Mouse (Mus musculus) spleen, adult 2 months (tissue): ENCODE measurements around the gene Det1. TPM values are rescaled to one million over a fixed set of nuclear protein-coding genes. Genes with fewer than 3 reads are reported as not detected.
A peak's percentile ranks its signal among the peaks of the same experiment; 100 is the strongest.

ENCODE experiments used
- DNase-seq, 2 experiments: peaks; one replicate each; pipeline versions ENCODE4 v3.0.0 to v3.0.0-alpha.2; 2012 to 2021; ENCODE audit warnings: low spot score in 2 of 2, low read depth in 1 of 2
- H3K27ac ChIP-seq: fragments of 200-500 bp; 2 replicates; pipeline ENCODE4 v1.5.1; 2012; ENCODE audit warnings: low read length, inconsistent platforms; ENCODE audit not compliant: insufficient read depth
- H3K27me3 ChIP-seq: fragments of 200-500 bp; 2 replicates; pipeline ENCODE4 v1.6.1; 2012; ENCODE audit warnings: mild to moderate bottlenecking, moderate library complexity, low read length, inconsistent platforms; ENCODE audit not compliant: control insufficient read depth, insufficient read depth
- H3K36me3 ChIP-seq: fragments of 200-500 bp; 2 replicates; pipeline ENCODE4 v1.6.1; 2012; ENCODE audit warnings: mild to moderate bottlenecking, low read length, inconsistent platforms; ENCODE audit not compliant: control insufficient read depth, insufficient read depth
- H3K4me1 ChIP-seq: fragments of 200-500 bp; 2 replicates; pipeline ENCODE4 v1.6.1; 2011; ENCODE audit warnings: inconsistent platforms; ENCODE audit not compliant: control insufficient read depth, insufficient read depth, insufficient read length
- H3K4me3 ChIP-seq: fragments of 200-500 bp; 2 replicates; pipeline ENCODE4 v1.5.1; 2011; ENCODE audit warnings: mild to moderate bottlenecking, inconsistent platforms; ENCODE audit not compliant: insufficient read depth, insufficient read length; ENCODE audit errors: extremely low read depth
- CTCF ChIP-seq: fragments of 200-500 bp; IDR thresholded peaks from 2 replicates; pipeline ENCODE4 v1.5.1; 2011; ENCODE audit warnings: mild to moderate bottlenecking, inconsistent platforms; ENCODE audit not compliant: insufficient read depth, insufficient read length, insufficient replicate concordance; ENCODE audit errors: extremely low read depth
- POLR2A ChIP-seq: fragments of 200-500 bp; IDR thresholded peaks from 2 replicates; pipeline ENCODE4 v1.6.1; 2011; ENCODE audit warnings: low read depth, low read length, inconsistent platforms
- WGBS: fragments of 180-500 bp; shearing (Covaris S2); methylation state at CpG from one replicate; pipeline ENCODE4 v1.1.7; 2018; 5-methylcytosine and 5-hydroxymethylcytosine counted together
- polyA plus RNA-seq: library from polyadenylated mRNA; depleted of rRNA; stranded (reverse); fragments of >200 nt; gene quantifications from 2 replicates; pipeline ENCODE4 v1.2.3, GENCODE M21; 2012

Gene Det1
- polyA plus RNA-seq, 1 experiment, result 16.1 TPM

GRCm38 (mm10) chr7:78872366-78872765 is 25.3 kb upstream of the Det1 start:
- Histone ChIP-seq H3K4me3 (no peak overlapping the region), H3K36me3 (no peaks in the 10 kb centered on the region), H3K27ac (no peak overlapping the region), H3K4me1 (no peaks in the 10 kb centered on the region), H3K27me3 (no peaks in the 10 kb centered on the region)
- TF ChIP-seq CTCF (no peak), POLR2A (no peak)
- DNase-seq, result no peak
- WGBS, result 49% methylated on average over 6 of the region's 6 CpGs

DNA sequence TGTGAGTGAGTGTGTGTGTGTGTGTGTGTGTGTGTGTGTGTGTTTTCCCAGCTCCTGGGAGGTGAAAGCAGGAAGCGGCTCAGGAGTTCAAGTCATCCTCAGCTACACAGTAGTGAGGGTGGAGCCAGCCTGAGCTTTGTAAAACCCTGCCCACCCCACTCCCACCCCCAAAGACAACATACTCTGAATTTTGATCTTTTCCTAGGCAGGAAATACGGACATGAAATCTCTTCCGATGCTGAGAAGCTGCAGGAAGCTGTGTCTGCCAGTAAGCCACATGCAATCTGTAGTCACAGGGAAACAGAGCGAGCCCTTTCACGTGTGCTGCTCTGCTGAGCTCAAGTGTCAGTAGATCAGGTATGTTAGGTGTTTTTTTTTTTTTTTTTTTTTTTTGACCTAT is 21.7 kb upstream of the Det1 start:
- H3K27ac ChIP-seq, result no peak overlapping the region
- no peak for DNase-seq
- no peak overlapping the region for H3K4me3 ChIP-seq
- H3K4me1 ChIP-seq, result no peaks in the 10 kb centered on the region
- WGBS, result 40% methylated on average over 5 of the region's 5 CpGs
- no peaks in the 10 kb centered on the region for H3K27me3 ChIP-seq
- TF ChIP-seq POLR2A (no peak), CTCF (no peak)
- H3K36me3 ChIP-seq, result no peaks in the 10 kb centered on the region

- no peak overlapping the region for H3K27ac ChIP-seq
- no peaks in the 10 kb centered on the region for H3K4me1 ChIP-seq
- H3K36me3 ChIP-seq, result no peaks in the 10 kb centered on the region
- H3K4me3 ChIP-seq, result no peak overlapping the region
- WGBS, result 62% methylated on average over 12 of the region's 12 CpGs
- no peaks in the 10 kb centered on the region for H3K27me3 ChIP-seq
- DNase-seq, result no peak
- TF ChIP-seq POLR2A, result no peak
Measured at GRCm38 (mm10) chr7:78865212-78865949, 18.3 kb upstream of the Det1 start.

- WGBS, result 23% methylated on average over 4 of the region's 4 CpGs
- TF ChIP-seq CTCF (no peak), POLR2A (no peak)
- H3K36me3 ChIP-seq, result no peaks in the 10 kb centered on the region
- no peak for DNase-seq
- H3K4me3 ChIP-seq, result no peak overlapping the region
- H3K27me3 ChIP-seq, result no peaks in the 10 kb centered on the region
- no peak overlapping the region for H3K27ac ChIP-seq
- H3K4me1 ChIP-seq, result no peaks in the 10 kb centered on the region
Measured at GRCm38 (mm10) chr7:78864446-78864802, 17.4 kb upstream of the Det1 start.

DNA sequence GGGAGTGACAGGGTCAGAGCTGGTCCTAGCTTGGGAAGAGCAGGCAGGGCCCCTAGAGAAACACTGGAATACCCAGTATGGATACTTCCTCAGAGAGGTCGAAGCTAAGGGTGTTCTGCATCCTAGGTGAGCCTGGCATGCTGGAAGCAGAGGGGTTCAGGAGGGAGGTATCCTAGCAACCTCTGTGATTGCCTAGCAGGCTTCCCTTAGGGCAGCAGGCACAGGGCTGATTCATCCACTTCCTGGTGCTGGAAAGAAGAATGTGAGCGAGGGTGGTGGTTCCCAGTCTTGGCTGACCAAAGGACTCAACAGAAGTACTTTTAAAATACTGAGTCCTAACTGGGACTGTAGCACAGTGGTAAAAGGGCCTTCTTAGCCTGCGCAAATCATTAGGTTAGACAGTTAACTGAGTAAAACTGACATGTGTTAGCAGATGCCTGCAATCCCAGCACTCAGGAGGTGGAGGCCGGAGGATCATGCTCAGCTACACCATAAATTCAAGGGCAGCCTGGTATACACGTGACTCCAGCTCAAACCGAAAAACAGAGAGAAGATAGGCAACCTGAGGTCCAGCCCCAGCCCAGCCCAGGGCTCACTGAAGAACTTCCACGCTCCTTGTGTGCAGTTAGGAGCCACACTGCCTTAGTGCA is 16.9 kb upstream of the Det1 start:
- H3K4me3 ChIP-seq, result no peak overlapping the region
- no peak overlapping the region for H3K27ac ChIP-seq
- 86% methylated on average over 7 of the region's 7 CpGs for WGBS
- H3K4me1 ChIP-seq, result no peaks in the 10 kb centered on the region
- H3K36me3 ChIP-seq, result no peaks in the 10 kb centered on the region
- no peaks in the 10 kb centered on the region for H3K27me3 ChIP-seq
- TF ChIP-seq POLR2A (no peak), CTCF (no peak)
- DNase-seq, result no peak

DNA sequence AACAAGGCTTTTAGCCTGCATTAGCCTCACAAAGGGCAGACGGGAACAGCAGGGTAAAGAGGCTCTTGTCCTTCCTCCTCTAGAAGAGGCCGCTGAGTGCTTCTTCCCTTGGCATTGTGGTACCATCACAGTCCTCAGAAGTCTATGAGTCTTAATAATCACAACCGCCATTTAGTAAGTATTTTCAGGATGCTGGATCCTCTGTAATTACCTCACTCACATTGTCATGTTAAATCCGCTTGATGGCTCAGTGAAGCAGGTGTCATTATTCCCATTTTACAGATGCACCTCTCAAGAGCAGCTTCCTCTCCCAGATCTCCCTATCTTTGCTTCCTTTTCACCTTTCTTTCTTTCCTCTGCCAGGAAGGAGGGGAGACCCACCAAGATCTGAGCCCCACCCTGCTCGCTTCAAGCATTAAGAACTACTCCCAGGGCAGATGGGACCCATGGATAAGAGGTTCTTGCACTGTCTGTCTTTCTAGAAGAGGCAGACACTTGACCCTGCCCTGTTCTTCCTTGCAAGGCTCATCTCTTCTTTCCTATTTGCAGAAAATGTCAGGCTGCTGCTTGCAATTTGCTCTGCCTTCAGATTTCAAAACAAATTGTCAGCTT is 8.1 kb upstream of the Det1 start:
- Histone ChIP-seq H3K27ac (no peak overlapping the region), H3K4me1 (no peaks in the 10 kb centered on the region), H3K4me3 (no peak overlapping the region), H3K27me3 (no peaks in the 10 kb centered on the region), H3K36me3 (no peaks in the 10 kb centered on the region)
- TF ChIP-seq CTCF (no peak), POLR2A (no peak)
- 81% methylated on average over 5 of the region's 5 CpGs for WGBS
- DNase-seq, result no peak

GRCm38 (mm10) chr7:78854051-78854450 is 7.0 kb upstream of the Det1 start:
- WGBS, result 47% methylated on average over 4 of the region's 4 CpGs
- DNase-seq, result no peak
- H3K27ac ChIP-seq, result peak overlapping the region; percentile 55; the same call in 1 of the 2 replicates
- no peaks in the 10 kb centered on the region for H3K36me3 ChIP-seq
- TF ChIP-seq CTCF, result no peak
- TF ChIP-seq POLR2A, result no peak
- no peaks in the 10 kb centered on the region for H3K4me1 ChIP-seq
- H3K4me3 ChIP-seq, result no peak overlapping the region
- H3K27me3 ChIP-seq, result no peaks in the 10 kb centered on the region
